Mouse (Mus musculus): Measurements from ENCODE around the gene Arl13b.

GRCm38 (mm10) chr16:62874065-62874464 is 27.2 kb upstream of the Arl13b start:
- TF ChIP-seq CTCF (IDR thresholded peaks at IDR 0.05; ENCODE audit: low read depth) = no peak
- no peak for TF ChIP-seq EP300 (IDR thresholded peaks at IDR 0.05; ENCODE audit: low read depth)

Measured in heart, postnatal 0 days (tissue).